Mouse (Mus musculus) embryonic fibroblast, embryonic 13.5 days (primary cell): Measurements from ENCODE around the gene 4921524J17Rik.

ENCODE experiments used
- CTCF ChIP-seq: IDR thresholded peaks from 2 replicates; pipeline ENCODE4 v1.5.1; 2011; ENCODE audit warnings: mild to moderate bottlenecking, control low read depth, low read length, moderate library complexity, borderline replicate concordance; ENCODE audit not compliant: insufficient read depth
- POLR2A ChIP-seq: IDR thresholded peaks from 2 replicates; pipeline ENCODE4 v1.6.1; 2011; ENCODE audit warnings: low read depth, mild to moderate bottlenecking, control low read depth, low read length, moderate library complexity

- TF ChIP-seq CTCF (no peak), POLR2A (no peak)
Measured at GRCm38 (mm10) chr8:85405418-85405817, 27.2 kb downstream of the 4921524J17Rik start.
